Mouse (Mus musculus) bone marrow macrophage, adult 2 months (primary cell): ENCODE data around the gene Il13ra1.

Experiments
- CTCF ChIP-seq: IDR thresholded peaks from 2 replicates; pipeline ENCODE4 v1.5.1; 2012; ENCODE audit warnings: low read depth, mild to moderate bottlenecking, low read length, moderate library complexity
- POLR2A ChIP-seq: IDR thresholded peaks from 2 replicates; pipeline ENCODE4 v1.6.1; 2012; ENCODE audit warnings: mild to moderate bottlenecking, low read depth, low read length, borderline replicate concordance

DNA sequence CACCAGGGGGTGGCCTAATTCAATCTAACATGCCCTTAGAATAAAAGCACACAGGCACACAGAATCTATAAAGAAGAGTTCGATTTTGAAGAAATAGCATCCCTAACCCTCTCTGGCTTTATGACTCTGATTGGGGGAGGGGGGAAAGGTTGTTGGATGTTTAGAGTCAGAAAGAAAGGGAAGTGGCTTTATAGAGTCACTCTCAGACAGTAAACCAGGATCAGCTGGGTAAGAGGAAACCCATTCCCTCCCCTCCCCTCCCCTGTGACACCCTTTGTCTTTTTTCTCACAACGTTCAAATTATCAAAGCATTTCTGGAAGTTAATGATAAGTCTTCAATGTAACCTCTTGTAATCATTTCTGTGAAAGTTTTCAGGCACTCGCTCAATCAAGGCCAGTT is 3.3 kb upstream of the Il13ra1 start:
- TF ChIP-seq POLR2A (no peak), CTCF (no peak)
